Mouse (Mus musculus): ENCODE measurements around the gene Itgal. TPM values are rescaled to one million over a fixed set of nuclear protein-coding genes. Genes with fewer than 3 reads are reported as not detected.

Gene Itgal
- polyA plus RNA-seq, 1 experiment from 2014 or later: 3.8 TPM

- Histone ChIP-seq H3K9ac (replicated peaks; ENCODE audit: low read depth) (no peak overlapping the region), H3K9me3 (ENCODE audit: low read length) (no peaks in the 10 kb centered on the region), H3K27me3 (replicated peaks; ENCODE audit: insufficient read depth, low read length) (no peaks in the 10 kb centered on the region), H3K4me2 (replicated peaks; ENCODE audit: low read depth, low read length) (no peak overlapping the region), H3K4me3 (ENCODE audit: low read depth, low read length) (no peak overlapping the region), H3K36me3 (ENCODE audit: insufficient read depth, low read length) (no peaks in the 10 kb centered on the region), H3K27ac (ENCODE audit: low read length) (no peak overlapping the region), H3K4me1 (ENCODE audit: insufficient read depth, low read depth, low read length) (no peaks in the 10 kb centered on the region)
- no peak for DNase-seq (ENCODE audit: low spot score)
- WGBS: 48% methylated on average over 5 of the region's 10 CpGs
- TF ChIP-seq CTCF (IDR thresholded peaks at IDR 0.05): no peak
- no peak for ATAC-seq
Observed at GRCm38 (mm10) chr7:127285154-127285553, 10.9 kb upstream of the Itgal start.

GRCm38 (mm10) chr7:127287940-127288339, 8.1 kb upstream of the Itgal start:
- ATAC-seq (no peak), DNase-seq (ENCODE audit: low spot score) (peak; percentile 36)
- Histone ChIP-seq H3K4me2 (replicated peaks; ENCODE audit: low read depth, low read length) (no peak overlapping the region), H3K4me1 (ENCODE audit: insufficient read depth, low read depth, low read length) (no peaks in the 10 kb centered on the region), H3K9ac (replicated peaks; ENCODE audit: low read depth) (no peak overlapping the region), H3K36me3 (ENCODE audit: insufficient read depth, low read length) (no peaks in the 10 kb centered on the region), H3K27ac (ENCODE audit: low read length) (no peak overlapping the region), H3K27me3 (replicated peaks; ENCODE audit: insufficient read depth, low read length) (no peaks in the 10 kb centered on the region), H3K9me3 (ENCODE audit: low read length) (no peaks in the 10 kb centered on the region), H3K4me3 (ENCODE audit: low read depth, low read length) (no peak overlapping the region)
- 66% methylated on average over 1 of the region's 1 CpGs for WGBS
- no peak for TF ChIP-seq EP300 (IDR thresholded peaks at IDR 0.05)
- no peak for TF ChIP-seq CTCF (IDR thresholded peaks at IDR 0.05)

GRCm38 (mm10) chr7:127289306-127289705, 6.8 kb upstream of the Itgal start:
- DNase-seq (ENCODE audit: low spot score) (no peak), ATAC-seq (no peak)
- no peak overlapping the region for H3K4me3 ChIP-seq (ENCODE audit: low read depth, low read length)
- no peaks in the 10 kb centered on the region for H3K4me1 ChIP-seq (ENCODE audit: insufficient read depth, low read depth, low read length)
- H3K36me3 ChIP-seq (ENCODE audit: insufficient read depth, low read length): no peaks in the 10 kb centered on the region
- H3K27me3 ChIP-seq (replicated peaks; ENCODE audit: insufficient read depth, low read length): no peaks in the 10 kb centered on the region
- no peak overlapping the region for H3K27ac ChIP-seq (ENCODE audit: low read length)
- TF ChIP-seq CTCF (IDR thresholded peaks at IDR 0.05): no peak
- TF ChIP-seq EP300 (IDR thresholded peaks at IDR 0.05): no peak
- H3K9me3 ChIP-seq (ENCODE audit: low read length): no peaks in the 10 kb centered on the region
- WGBS: 70% methylated on average over 2 of the region's 2 CpGs
- H3K9ac ChIP-seq (replicated peaks; ENCODE audit: low read depth): no peak overlapping the region
- H3K4me2 ChIP-seq (replicated peaks; ENCODE audit: low read depth, low read length): no peak overlapping the region

GRCm38 (mm10) chr7:127290142-127290541, 5.9 kb upstream of the Itgal start:
- WGBS: 62% methylated on average over 8 of the region's 8 CpGs
- ATAC-seq (no peak), DNase-seq (ENCODE audit: low spot score) (no peak)
- TF ChIP-seq CTCF (IDR thresholded peaks at IDR 0.05): no peak
- TF ChIP-seq EP300 (IDR thresholded peaks at IDR 0.05): no peak
- Histone ChIP-seq H3K27me3 (replicated peaks; ENCODE audit: insufficient read depth, low read length) (no peaks in the 10 kb centered on the region), H3K36me3 (ENCODE audit: insufficient read depth, low read length) (no peaks in the 10 kb centered on the region), H3K4me1 (ENCODE audit: insufficient read depth, low read depth, low read length) (no peaks in the 10 kb centered on the region), H3K9me3 (ENCODE audit: low read length) (no peaks in the 10 kb centered on the region), H3K4me3 (ENCODE audit: low read depth, low read length) (no peak overlapping the region), H3K9ac (replicated peaks; ENCODE audit: low read depth) (no peak overlapping the region), H3K27ac (ENCODE audit: low read length) (no peak overlapping the region), H3K4me2 (replicated peaks; ENCODE audit: low read depth, low read length) (no peak overlapping the region)

- Histone ChIP-seq H3K4me3 (ENCODE audit: low read depth, low read length) (0 out of 2 replicates have a peak overlapping the region, but pooled peaks have one; percentile 12), H3K27me3 (replicated peaks; ENCODE audit: insufficient read depth, low read length) (no peaks in the 10 kb centered on the region), H3K4me2 (replicated peaks; ENCODE audit: low read depth, low read length) (no peak overlapping the region), H3K4me1 (ENCODE audit: insufficient read depth, low read depth, low read length) (no peaks in the 10 kb centered on the region), H3K9me3 (ENCODE audit: low read length) (no peaks in the 10 kb centered on the region), H3K9ac (replicated peaks; ENCODE audit: low read depth) (no peak overlapping the region), H3K36me3 (ENCODE audit: insufficient read depth, low read length) (no peaks in the 10 kb centered on the region), H3K27ac (ENCODE audit: low read length) (no peak overlapping the region)
- ATAC-seq (no peak), DNase-seq (ENCODE audit: low spot score) (no peak)
- TF ChIP-seq CTCF (IDR thresholded peaks at IDR 0.05): no peak
- TF ChIP-seq EP300 (IDR thresholded peaks at IDR 0.05): no peak
- 82% methylated on average over 5 of the region's 5 CpGs for WGBS
Observed at GRCm38 (mm10) chr7:127296786-127297555, 911 bp downstream of the Itgal start.

GRCm38 (mm10) chr7:127297586-127298193, 1.6 kb downstream of the Itgal start:
- Histone ChIP-seq H3K27ac (ENCODE audit: low read length) (no peak overlapping the region), H3K4me2 (replicated peaks; ENCODE audit: low read depth, low read length) (no peak overlapping the region), H3K9ac (replicated peaks; ENCODE audit: low read depth) (no peak overlapping the region), H3K4me1 (ENCODE audit: insufficient read depth, low read depth, low read length) (no peaks in the 10 kb centered on the region), H3K9me3 (ENCODE audit: low read length) (no peaks in the 10 kb centered on the region), H3K27me3 (replicated peaks; ENCODE audit: insufficient read depth, low read length) (no peaks in the 10 kb centered on the region), H3K36me3 (ENCODE audit: insufficient read depth, low read length) (no peaks in the 10 kb centered on the region), H3K4me3 (ENCODE audit: low read depth, low read length) (no peak overlapping the region)
- WGBS: 93% methylated on average over 5 of the region's 5 CpGs
- DNase-seq (ENCODE audit: low spot score) (no peak), ATAC-seq (no peak)
- TF ChIP-seq CTCF (IDR thresholded peaks at IDR 0.05) (no peak), EP300 (IDR thresholded peaks at IDR 0.05) (no peak)

All from lung, postnatal 0 days (tissue).